Mouse (Mus musculus): ENCODE measurements around the gene Npdc1. TPM values are rescaled to one million over a fixed set of nuclear protein-coding genes. Genes with fewer than 3 reads are reported as not detected.

Npdc1 gene
- polyA plus RNA-seq, 1 experiment: 13.6 TPM

- no peak for TF ChIP-seq POLR2A (IDR thresholded peaks at IDR 0.05; ENCODE audit: control insufficient read depth, low read depth, low read length)
- TF ChIP-seq CTCF (IDR thresholded peaks at IDR 0.05; ENCODE audit: control insufficient read depth, insufficient read depth, insufficient replicate concordance, low read depth, low read length): no peak
- H3K27ac ChIP-seq (ENCODE audit: control insufficient read depth, insufficient read depth, low read depth, low read length): no peak overlapping the region
- H3K4me3 ChIP-seq (ENCODE audit: control insufficient read depth, low read depth, low read length): no peak overlapping the region
- no peaks in the 10 kb centered on the region for H3K27me3 ChIP-seq (ENCODE audit: control insufficient read depth, insufficient read depth, low read length)
- no peaks in the 10 kb centered on the region for H3K36me3 ChIP-seq (ENCODE audit: control insufficient read depth, insufficient read depth, low read length)
- H3K4me1 ChIP-seq (ENCODE audit: control insufficient read depth, insufficient read depth, low read length): no peaks in the 10 kb centered on the region
Measured at GRCm38 (mm10) chr2:25442682-25443081, 43.5 kb downstream of the Npdc1 start.

DNA sequence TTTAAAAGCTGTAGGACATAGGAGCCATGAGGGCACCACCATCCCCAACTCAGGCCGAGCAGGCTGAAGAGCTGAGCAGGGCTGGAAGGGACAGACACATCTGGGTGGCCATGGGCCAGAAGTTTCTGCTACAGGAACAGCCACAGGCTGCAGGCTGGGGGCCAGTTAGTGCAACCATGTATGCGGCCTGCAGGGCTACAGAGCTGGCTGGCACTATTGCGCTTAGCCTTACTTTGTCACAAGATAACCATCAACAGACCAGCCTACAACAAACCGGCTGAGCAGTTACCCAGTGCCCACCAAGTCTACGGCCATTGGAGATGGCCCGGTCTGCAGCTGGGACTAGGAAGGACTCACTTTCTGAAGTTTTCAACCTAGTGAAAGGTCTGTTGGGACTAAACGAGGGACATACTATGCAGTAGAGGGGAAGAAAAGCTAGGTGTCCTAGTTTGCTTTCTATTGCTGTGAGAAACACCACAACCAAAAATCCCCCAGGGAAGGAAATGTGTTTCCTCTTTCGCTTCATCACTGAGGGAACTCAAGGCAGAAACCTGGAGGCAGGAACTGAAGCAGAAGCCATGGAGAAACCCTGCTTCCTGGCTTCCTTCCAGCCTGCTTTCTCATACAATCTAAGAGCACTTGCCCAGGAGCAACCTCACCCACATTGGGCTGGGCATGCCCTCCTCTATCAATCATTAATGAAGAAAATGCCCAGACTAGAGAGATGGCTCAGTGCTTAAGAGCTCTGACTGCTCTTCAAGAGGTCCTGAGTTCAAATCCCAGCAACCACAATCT is 51.9 kb downstream of the Npdc1 start:
- Histone ChIP-seq H3K36me3 (ENCODE audit: control insufficient read depth, insufficient read depth, low read length) (no peaks in the 10 kb centered on the region), H3K4me1 (ENCODE audit: control insufficient read depth, insufficient read depth, low read length) (no peaks in the 10 kb centered on the region), H3K4me3 (ENCODE audit: control insufficient read depth, low read depth, low read length) (no peak overlapping the region), H3K27me3 (ENCODE audit: control insufficient read depth, insufficient read depth, low read length) (no peaks in the 10 kb centered on the region), H3K27ac (ENCODE audit: control insufficient read depth, insufficient read depth, low read depth, low read length) (no peak overlapping the region)
- TF ChIP-seq POLR2A (IDR thresholded peaks at IDR 0.05; ENCODE audit: control insufficient read depth, low read depth, low read length) (no peak), CTCF (IDR thresholded peaks at IDR 0.05; ENCODE audit: control insufficient read depth, insufficient read depth, insufficient replicate concordance, low read depth, low read length) (no peak)

GRCm38 (mm10) chr2:25452951-25453350 is 53.8 kb downstream of the Npdc1 start:
- Histone ChIP-seq H3K4me3 (ENCODE audit: control insufficient read depth, low read depth, low read length) (no peak overlapping the region), H3K36me3 (ENCODE audit: control insufficient read depth, insufficient read depth, low read length) (no peaks in the 10 kb centered on the region), H3K4me1 (ENCODE audit: control insufficient read depth, insufficient read depth, low read length) (no peaks in the 10 kb centered on the region; the same call in 1 of the 2 replicates), H3K27ac (ENCODE audit: control insufficient read depth, insufficient read depth, low read depth, low read length) (no peak overlapping the region), H3K27me3 (ENCODE audit: control insufficient read depth, insufficient read depth, low read length) (no peaks in the 10 kb centered on the region)
- no peak for TF ChIP-seq POLR2A (IDR thresholded peaks at IDR 0.05; ENCODE audit: control insufficient read depth, low read depth, low read length)
- no peak for TF ChIP-seq CTCF (IDR thresholded peaks at IDR 0.05; ENCODE audit: control insufficient read depth, insufficient read depth, insufficient replicate concordance, low read depth, low read length)

DNA sequence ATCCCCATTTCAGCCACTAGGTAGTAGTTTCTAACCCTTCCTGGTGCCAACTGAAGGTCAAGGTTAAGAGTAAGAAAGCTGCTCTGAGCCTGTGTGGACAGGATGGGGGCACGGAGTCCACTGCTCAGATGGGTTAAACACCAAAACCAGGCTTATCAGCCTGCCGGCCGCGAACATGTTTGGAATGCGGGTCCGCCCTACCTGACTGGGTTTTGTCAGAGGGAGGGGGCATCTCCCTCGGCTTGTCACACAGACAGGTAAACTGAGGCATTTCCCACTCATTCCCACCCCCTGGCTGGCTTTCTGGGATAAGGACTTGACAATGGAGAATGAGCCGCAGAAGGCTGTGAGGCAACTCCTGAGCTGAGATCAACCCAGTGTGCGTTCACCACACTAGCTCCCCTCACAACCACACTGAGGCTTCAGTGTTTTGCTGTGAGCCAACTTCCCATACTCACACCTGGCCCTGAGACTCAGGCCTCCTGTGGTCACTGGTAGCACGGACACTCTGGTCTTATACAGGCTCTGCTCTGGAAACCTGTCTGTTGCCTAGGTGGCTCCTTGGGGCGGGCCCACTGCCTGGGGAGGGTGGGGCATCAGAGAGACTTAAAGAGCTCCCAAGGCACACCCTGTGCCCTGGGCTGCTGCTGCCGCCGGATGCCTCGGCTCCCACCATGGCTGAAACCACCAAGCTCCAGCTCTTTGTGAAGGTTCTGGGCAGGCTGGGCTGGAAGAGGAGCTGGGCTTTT is 57.2 kb downstream of the Npdc1 start, which contains the start of gene Clic3:
TSS of gene Clic3 (plus strand) at position 634 of the 749 bp plus-strand sequence.
- Histone ChIP-seq H3K27ac (ENCODE audit: control insufficient read depth, insufficient read depth, low read depth, low read length) (no peak within 1 kb of the TSS), H3K4me1 (ENCODE audit: control insufficient read depth, insufficient read depth, low read length) (peaks cover 9% of the 10 kb centered on the region), H3K4me3 (ENCODE audit: control insufficient read depth, low read depth, low read length) (no peak within 1 kb of the TSS), H3K36me3 (ENCODE audit: control insufficient read depth, insufficient read depth, low read length) (no peaks in the 10 kb centered on the region), H3K27me3 (ENCODE audit: control insufficient read depth, insufficient read depth, low read length) (no peaks in the 10 kb centered on the region)
- TF ChIP-seq POLR2A (IDR thresholded peaks at IDR 0.05; ENCODE audit: control insufficient read depth, low read depth, low read length) (no peak), CTCF (IDR thresholded peaks at IDR 0.05; ENCODE audit: control insufficient read depth, insufficient read depth, insufficient replicate concordance, low read depth, low read length) (no peak)

DNA sequence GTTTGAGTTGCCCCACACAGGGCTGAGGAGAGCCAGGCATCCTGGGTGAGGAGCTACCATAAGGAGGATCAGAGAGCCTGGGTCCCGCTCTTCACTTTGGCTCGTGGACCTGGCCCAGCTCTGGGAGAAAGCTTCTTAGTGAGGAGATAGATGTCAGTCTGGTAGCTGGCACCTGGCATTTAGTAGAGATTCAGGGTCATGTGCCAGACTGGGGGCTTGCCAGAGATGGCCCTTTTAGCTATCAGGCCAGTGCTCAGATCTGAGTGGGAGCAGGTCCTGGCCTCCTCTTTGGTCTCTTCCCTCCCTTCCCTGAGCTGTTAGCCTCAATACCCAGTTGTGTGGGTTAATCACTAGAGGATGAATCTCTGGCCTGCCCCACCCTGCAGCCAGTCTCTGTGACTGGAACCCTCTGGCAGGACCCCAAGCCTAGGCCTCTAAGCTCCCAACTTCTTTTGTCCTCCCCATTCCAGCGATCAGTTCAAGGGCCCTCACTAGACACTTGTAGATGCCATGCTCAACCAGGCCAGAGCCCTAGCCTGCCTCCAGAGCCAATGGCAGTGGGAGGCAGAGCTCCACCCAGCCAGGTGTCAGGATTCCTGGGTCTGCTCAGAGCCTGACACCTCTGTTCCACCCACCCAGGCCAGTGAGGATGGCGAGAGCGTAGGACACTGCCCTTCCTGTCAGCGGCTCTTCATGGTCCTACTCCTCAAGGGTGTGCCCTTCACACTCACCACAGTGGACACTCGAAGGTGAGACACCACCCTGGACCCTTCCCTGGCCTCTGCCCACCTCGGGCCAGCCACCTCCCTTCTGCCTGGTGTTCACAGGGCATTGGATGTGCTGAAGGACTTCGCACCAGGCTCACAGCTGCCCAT is 58.1 kb downstream of the Npdc1 start:
- H3K36me3 ChIP-seq (ENCODE audit: control insufficient read depth, insufficient read depth, low read length): no peaks in the 10 kb centered on the region
- peaks cover 14% of the 10 kb centered on the region for H3K4me1 ChIP-seq (ENCODE audit: control insufficient read depth, insufficient read depth, low read length)
- no peaks in the 10 kb centered on the region for H3K27me3 ChIP-seq (ENCODE audit: control insufficient read depth, insufficient read depth, low read length)
- no peak overlapping the region for H3K4me3 ChIP-seq (ENCODE audit: control insufficient read depth, low read depth, low read length)
- H3K27ac ChIP-seq (ENCODE audit: control insufficient read depth, insufficient read depth, low read depth, low read length): no peak overlapping the region
- no peak for TF ChIP-seq CTCF (IDR thresholded peaks at IDR 0.05; ENCODE audit: control insufficient read depth, insufficient read depth, insufficient replicate concordance, low read depth, low read length)
- no peak for TF ChIP-seq POLR2A (IDR thresholded peaks at IDR 0.05; ENCODE audit: control insufficient read depth, low read depth, low read length)

GRCm38 (mm10) chr2:25458911-25459310 is 59.8 kb downstream of the Npdc1 start:
- Histone ChIP-seq H3K27me3 (ENCODE audit: control insufficient read depth, insufficient read depth, low read length) (no peaks in the 10 kb centered on the region), H3K4me3 (ENCODE audit: control insufficient read depth, low read depth, low read length) (no peak overlapping the region), H3K36me3 (ENCODE audit: control insufficient read depth, insufficient read depth, low read length) (no peaks in the 10 kb centered on the region), H3K4me1 (ENCODE audit: control insufficient read depth, insufficient read depth, low read length) (peaks cover 14% of the 10 kb centered on the region), H3K27ac (ENCODE audit: control insufficient read depth, insufficient read depth, low read depth, low read length) (no peak overlapping the region)
- TF ChIP-seq CTCF (IDR thresholded peaks at IDR 0.05; ENCODE audit: control insufficient read depth, insufficient read depth, insufficient replicate concordance, low read depth, low read length) (no peak), POLR2A (IDR thresholded peaks at IDR 0.05; ENCODE audit: control insufficient read depth, low read depth, low read length) (no peak)

Other genes with a start within 250 kb of the Npdc1 start
- 3.8 and 4.0 TPM in 2 replicates for gene Nrarp, start 218.6 kb upstream of the Npdc1 start, polyA plus RNA-seq (2012; rRNA removed)
- 0.98 and 1.3 TPM in 2 replicates for gene Tor4a, start 202.5 kb upstream of the Npdc1 start, polyA plus RNA-seq (2012; rRNA removed)
- 20.7 and 24.9 TPM in 2 replicates for gene Nelfb, start 187.9 kb upstream of the Npdc1 start, polyA plus RNA-seq (2012; rRNA removed)
- 244 and 247 TPM in 2 replicates for gene Stpg3, start 184.7 kb upstream of the Npdc1 start, polyA plus RNA-seq (2012; rRNA removed)
- gene Fam166a, start 180.6 kb upstream of the Npdc1 start, polyA plus RNA-seq (2012; rRNA removed): 552 and 576 TPM in 2 replicates
- 2,564 and 2,638 TPM in 2 replicates for gene Tubb4b, start 174.6 kb upstream of the Npdc1 start, polyA plus RNA-seq (2012; rRNA removed)
- gene Slc34a3, start 165.0 kb upstream of the Npdc1 start, polyA plus RNA-seq (2012; rRNA removed): 0.48 and 0.55 TPM in 2 replicates
- 0.05 TPM in 1 of 2 replicates, not detected in the other for gene Rnf224, start 162.6 kb upstream of the Npdc1 start, polyA plus RNA-seq (2012; rRNA removed)
- 7.4 and 8.1 TPM in 2 replicates for gene Rnf208, start 157.1 kb upstream of the Npdc1 start, polyA plus RNA-seq (2012; rRNA removed)
- 0.12 and 0.31 TPM in 2 replicates for gene Cysrt1, start 156.9 kb upstream of the Npdc1 start, polyA plus RNA-seq (2012; rRNA removed)
- 7.0 and 7.9 TPM in 2 replicates for gene AL732309.1, start 152.5 kb upstream of the Npdc1 start, polyA plus RNA-seq (2012; rRNA removed)
- 63.3 and 69.3 TPM in 2 replicates for gene Tmem203, start 143.9 kb upstream of the Npdc1 start, polyA plus RNA-seq (2012; rRNA removed)
- 357 and 363 TPM in 2 replicates for gene Tprn, start 136.7 kb upstream of the Npdc1 start, polyA plus RNA-seq (2012; rRNA removed)
- gene Ssna1, start 126.9 kb upstream of the Npdc1 start, polyA plus RNA-seq (2012; rRNA removed): 54.9 and 64.2 TPM in 2 replicates
- gene Anapc2, start 126.9 kb upstream of the Npdc1 start, polyA plus RNA-seq (2012; rRNA removed): 29.3 and 32.3 TPM in 2 replicates
- gene Tmem210, start 111.2 kb upstream of the Npdc1 start, polyA plus RNA-seq (2012; rRNA removed): 830 and 870 TPM in 2 replicates
- 3.5 and 4.3 TPM in 2 replicates for gene Lrrc26, start 109.4 kb upstream of the Npdc1 start, polyA plus RNA-seq (2012; rRNA removed)
- gene Grin1, start 80.2 kb upstream of the Npdc1 start, polyA plus RNA-seq (2012; rRNA removed): 0.38 and 0.75 TPM in 2 replicates
- gene Man1b1, start 67.0 kb upstream of the Npdc1 start, polyA plus RNA-seq (2012; rRNA removed): 25.4 and 29.3 TPM in 2 replicates
- 4.0 and 5.0 TPM in 2 replicates for gene Dpp7, start 43.0 kb upstream of the Npdc1 start, polyA plus RNA-seq (2012; rRNA removed)
- gene Uap1l1, start 33.7 kb upstream of the Npdc1 start, polyA plus RNA-seq (2012; rRNA removed): 1.7 and 2.2 TPM in 2 replicates
- gene Sapcd2, start 27.0 kb upstream of the Npdc1 start, polyA plus RNA-seq (2012; rRNA removed): 1.1 and 1.3 TPM in 2 replicates
- gene Entpd2, start 3.5 kb upstream of the Npdc1 start, polyA plus RNA-seq (2012; rRNA removed): 6.2 and 6.5 TPM in 2 replicates
- 0.10 TPM in 1 of 2 replicates, not detected in the other for gene Fut7, start 23.9 kb downstream of the Npdc1 start, polyA plus RNA-seq (2012; rRNA removed)
- gene Abca2, start 29.4 kb downstream of the Npdc1 start, polyA plus RNA-seq (2012; rRNA removed): 17.3 and 18.3 TPM in 2 replicates
- 0.78 and 11.8 TPM in 2 replicates for gene Clic3, start 57.5 kb downstream of the Npdc1 start, polyA plus RNA-seq (2012; rRNA removed)
- 34.3 and 35.8 TPM in 2 replicates for gene Paxx, start 61.7 kb downstream of the Npdc1 start, polyA plus RNA-seq (2012; rRNA removed)
- 311 and 369 TPM in 2 replicates for gene Ptgds, start 70.7 kb downstream of the Npdc1 start, polyA plus RNA-seq (2012; rRNA removed)
- 5.7 TPM in 1 of 2 replicates, not detected in the other for gene Lcn12, start 94.6 kb downstream of the Npdc1 start, polyA plus RNA-seq (2012; rRNA removed)
- gene Fbxw5, start 101.4 kb downstream of the Npdc1 start, polyA plus RNA-seq (2012; rRNA removed): 137 and 166 TPM in 2 replicates
- gene C8g, start 102.4 kb downstream of the Npdc1 start, polyA plus RNA-seq (2012; rRNA removed): 58.4 and 70.5 TPM in 2 replicates
- 12.2 and 12.7 TPM in 2 replicates for gene Traf2, start 147.6 kb downstream of the Npdc1 start, polyA plus RNA-seq (2012; rRNA removed)
- gene Edf1, start 158.5 kb downstream of the Npdc1 start, polyA plus RNA-seq (2012; rRNA removed): 170 and 227 TPM in 2 replicates
- gene Mamdc4, start 175.5 kb downstream of the Npdc1 start, polyA plus RNA-seq (2012; rRNA removed): 1.7 and 8.5 TPM in 2 replicates
- 102 and 112 TPM in 2 replicates for gene Phpt1, start 175.9 kb downstream of the Npdc1 start, polyA plus RNA-seq (2012; rRNA removed)
- gene Ajm1, start 182.4 kb downstream of the Npdc1 start, polyA plus RNA-seq (2012; rRNA removed): 0.11 and 0.19 TPM in 2 replicates
- gene Rabl6, start 209.2 kb downstream of the Npdc1 start, polyA plus RNA-seq (2012; rRNA removed): 40.9 and 46.2 TPM in 2 replicates
- gene Ccdc183, start 218.3 kb downstream of the Npdc1 start, polyA plus RNA-seq (2012; rRNA removed): 101 and 107 TPM in 2 replicates
- 24.0 and 26.8 TPM in 2 replicates for gene Tmem141, start 222.7 kb downstream of the Npdc1 start, polyA plus RNA-seq (2012; rRNA removed)
- 0.07 and 0.54 TPM in 2 replicates for gene Fcna, start 228.7 kb downstream of the Npdc1 start, polyA plus RNA-seq (2012; rRNA removed)

All from testis, adult 2 months (tissue).